Mouse (Mus musculus) E14TG2a.4 (cell line): ENCODE measurements around the gene 1700123O20Rik.

ENCODE experiments used
- CTCF ChIP-seq: conservative IDR thresholded peaks from 2 replicates; pipeline ENCODE4 v1.5.1; 2014; ENCODE audit warnings: low read length
- NANOG ChIP-seq: IDR thresholded peaks from 2 replicates; pipeline ENCODE4 v1.6.1; 2014; ENCODE audit warnings: borderline replicate concordance, low read length, mixed read lengths
- POU5F1 ChIP-seq: IDR thresholded peaks from 2 replicates; pipeline ENCODE4 v1.6.1; 2014; ENCODE audit warnings: low read length, borderline replicate concordance

DNA sequence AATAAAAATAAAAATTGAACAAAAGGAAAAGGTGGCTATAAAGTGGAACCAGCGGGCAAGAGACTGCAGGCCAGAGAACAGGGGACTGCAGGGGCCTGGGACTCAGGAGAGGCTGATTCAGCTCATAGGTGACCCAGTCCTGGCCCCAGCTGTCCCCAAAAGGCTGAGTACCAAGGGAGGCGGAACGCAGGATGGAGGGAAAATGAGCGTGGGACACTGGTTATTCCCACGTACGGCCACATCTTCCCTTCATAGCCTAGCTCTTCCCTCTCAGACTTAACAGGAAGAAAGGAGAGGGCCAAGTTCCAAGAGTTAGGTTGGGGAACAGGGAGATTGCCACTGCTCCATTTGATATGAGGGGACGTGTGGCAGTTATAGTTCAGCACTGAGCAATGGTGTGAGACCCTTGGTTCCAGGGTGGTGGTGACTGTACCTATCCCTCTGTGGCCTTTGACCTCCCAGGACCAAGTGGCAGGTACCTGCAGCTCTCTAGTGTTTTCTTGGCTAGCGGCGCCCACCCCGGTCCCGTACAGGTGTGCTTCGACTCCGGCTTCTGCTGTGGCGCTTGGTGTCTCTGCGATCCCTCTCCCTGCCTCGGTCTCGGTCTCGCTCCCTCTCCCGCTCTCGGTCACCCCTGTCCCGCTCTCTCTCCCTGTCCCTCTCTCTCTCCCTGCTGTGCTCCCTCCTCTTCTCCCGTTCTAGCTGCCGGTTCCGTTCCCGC lies 43.6 kb upstream of the 1700123O20Rik start:
- TF ChIP-seq CTCF (no peak), POU5F1 (no peak), NANOG (no peak)
